Mouse (Mus musculus): ENCODE results near the gene Vtcn1.

DNA sequence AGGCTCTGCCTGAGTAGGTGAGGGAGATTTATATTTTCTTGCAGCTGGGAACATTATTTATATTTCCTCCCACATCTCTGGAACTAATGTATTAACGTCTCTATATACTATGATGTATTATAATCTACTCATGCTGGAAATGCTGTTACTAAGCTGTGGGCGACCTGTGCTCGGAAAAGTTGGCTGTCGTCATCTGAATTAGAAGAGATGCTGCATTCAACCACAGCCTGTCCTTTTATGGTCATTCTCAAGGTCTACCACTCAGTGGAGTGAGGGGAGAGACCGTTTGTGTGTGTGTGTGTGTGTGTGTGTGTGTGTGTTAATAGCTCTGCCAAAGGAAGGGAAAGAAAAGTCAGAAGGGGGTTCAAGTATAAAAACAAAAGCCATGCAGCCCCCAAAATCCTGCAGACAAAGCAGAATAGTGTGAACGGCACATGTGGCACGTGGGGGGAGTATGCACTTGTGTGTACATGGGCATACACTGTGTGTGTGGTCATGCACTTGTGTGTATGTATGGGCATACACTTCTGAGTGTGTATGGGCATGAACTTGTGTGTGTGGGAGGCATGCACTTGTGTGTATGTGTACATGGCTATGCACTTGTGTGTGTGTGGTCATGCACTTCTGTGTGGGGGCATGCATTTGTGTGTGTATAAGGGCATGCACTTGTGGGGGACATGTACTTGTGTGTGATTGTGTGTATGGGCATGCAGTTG, 86.4 kb downstream of the Vtcn1 start:
- no peak for TF ChIP-seq CTCF (IDR thresholded peaks at IDR 0.05)
- TF ChIP-seq EP300 (IDR thresholded peaks at IDR 0.05): no peak
